Mouse (Mus musculus) ES-Bruce4 (cell line): ENCODE data around the gene Igf1r.

Experiments used
- CTCF ChIP-seq: IDR thresholded peaks from one replicate; pipeline ENCODE4 v1.8.1; 2011; ENCODE audit warnings: low read depth, low read length
- POLR2A ChIP-seq: IDR thresholded peaks from one replicate; pipeline ENCODE4 v1.8.1; 2011; ENCODE audit warnings: low read length; ENCODE audit not compliant: insufficient read depth

- no peak for TF ChIP-seq CTCF
- TF ChIP-seq POLR2A, result no peak
These were observed 2.6 kb downstream of the Igf1r start for GRCm38 (mm10) chr7:67955276-67955675.
